Mouse (Mus musculus) stomach, embryonic 14.5 days (tissue): ENCODE data around the gene Fer1l4. TPM values are rescaled to one million over a fixed set of nuclear protein-coding genes. Genes with fewer than 3 reads are reported as not detected.

Source experiments
- polyA plus RNA-seq: library from polyadenylated mRNA; unstranded; fragments of >200 nt; fragmentation: Nextera tagmentation; extraction: Ambion mirVana; gene quantifications from 2 replicates; pipeline ENCODE4 v1.2.1, GENCODE M21; 2014

Fer1l4 gene
- polyA plus RNA-seq, 1 experiment from 2014 or later: 0.78 TPM

Other genes with a start within 250 kb of the Fer1l4 start
- 12.8 and 15.0 TPM in 2 replicates for gene BC029722, start 233.5 kb downstream of the Fer1l4 start, polyA plus RNA-seq
- 173 and 200 TPM in 2 replicates for gene Eif6, start 226.0 kb downstream of the Fer1l4 start, polyA plus RNA-seq
- gene Fam83c, start 218.1 kb downstream of the Fer1l4 start, polyA plus RNA-seq: 2.3 and 3.1 TPM in 2 replicates
- 56.3 and 64.4 TPM in 2 replicates for gene Uqcc1, start 122.6 kb downstream of the Fer1l4 start, polyA plus RNA-seq
- not detected in 2 replicates for gene Gm15557, start 112.2 kb downstream of the Fer1l4 start, polyA plus RNA-seq
- 1.2 and 1.3 TPM in 2 replicates for gene Gdf5, start 107.6 kb downstream of the Fer1l4 start, polyA plus RNA-seq
- gene Cep250, start 96.5 kb downstream of the Fer1l4 start, polyA plus RNA-seq: 22.6 and 27.8 TPM in 2 replicates
- 2.1 and 2.2 TPM in 2 replicates for gene 6430550D23Rik, start 45.0 kb downstream of the Fer1l4 start, polyA plus RNA-seq
- 264 and 266 TPM in 2 replicates for gene Ergic3, start 44.9 kb downstream of the Fer1l4 start, polyA plus RNA-seq
- 3.1 and 4.2 TPM in 2 replicates for gene Spag4, start 12.2 kb upstream of the Fer1l4 start, polyA plus RNA-seq
- 59.5 and 60.1 TPM in 2 replicates for gene Cpne1, start 59.0 kb upstream of the Fer1l4 start, polyA plus RNA-seq
- gene Rbm12, start 59.0 kb upstream of the Fer1l4 start, polyA plus RNA-seq: 30.1 and 31.5 TPM in 2 replicates
- gene Gm28036, start 74.1 kb upstream of the Fer1l4 start, polyA plus RNA-seq: 11.0 and 17.6 TPM in 2 replicates
- 380 and 418 TPM in 2 replicates for gene Romo1, start 91.1 kb upstream of the Fer1l4 start, polyA plus RNA-seq
- gene Nfs1, start 91.2 kb upstream of the Fer1l4 start, polyA plus RNA-seq: 41.5 and 44.6 TPM in 2 replicates
- gene Rbm39, start 127.3 kb upstream of the Fer1l4 start, polyA plus RNA-seq: 754 and 766 TPM in 2 replicates
- gene Phf20, start 143.5 kb upstream of the Fer1l4 start, polyA plus RNA-seq: 80.6 and 93.0 TPM in 2 replicates